Mouse (Mus musculus) thymus, postnatal 25 days (tissue): ENCODE results near the gene Olfr56.
"Not testable (repeated sequence)": the region's sequence is repeated elsewhere in the genome, so short reads cannot be mapped to it uniquely, and the experiment has no call there.

ENCODE experiments used
- DNase-seq: peaks from one replicate; pipeline ENCODE4 v3.0.0; 2022

Olfr56 gene

GRCm38 (mm10) chr11:48978240-48978939 is at the start of gene Olfr56:
Gene Olfr56, plus strand, starts transcription at chr11:48978889.
- not testable (repeated sequence) for DNase-seq

- DNase-seq, result not testable (repeated sequence)
Observed at GRCm38 (mm10) chr11:48933422-48933821, 45.3 kb upstream of the Olfr56 start.

GRCm38 (mm10) chr11:48933923-48934322 is 44.8 kb upstream of the Olfr56 start:
- DNase-seq, result not testable (repeated sequence)

GRCm38 (mm10) chr11:48935291-48935690 is 43.4 kb upstream of the Olfr56 start:
- not testable (repeated sequence) for DNase-seq

GRCm38 (mm10) chr11:48939286-48939685 is 39.4 kb upstream of the Olfr56 start:
- not testable (repeated sequence) for DNase-seq

GRCm38 (mm10) chr11:48946090-48946489 is 32.6 kb upstream of the Olfr56 start, which contains the start of gene Psme2b:
Gene Psme2b, minus strand, starts transcription at chr11:48946190.
- DNase-seq, result not testable (repeated sequence)

- not testable (repeated sequence) for DNase-seq
Observed at GRCm38 (mm10) chr11:48974686-48975085, 4.0 kb upstream of the Olfr56 start.

- DNase-seq, result not testable (repeated sequence)
Observed at GRCm38 (mm10) chr11:48979251-48979650, 562 bp downstream of the Olfr56 start, which contains the start of gene 9930111J21Rik1. Gene 9930111J21Rik1, minus strand, starts transcription at chr11:48979398.

GRCm38 (mm10) chr11:48980052-48980451 is 1.4 kb downstream of the Olfr56 start:
- DNase-seq, result not testable (repeated sequence)

GRCm38 (mm10) chr11:48982848-48983247 is 4.2 kb downstream of the Olfr56 start:
- not testable (repeated sequence) for DNase-seq

- DNase-seq, result peak; percentile 22
Observed at GRCm38 (mm10) chr11:48988219-48988618, 9.5 kb downstream of the Olfr56 start.

- DNase-seq, result not testable (repeated sequence)
Observed at GRCm38 (mm10) chr11:48989981-48990380, 11.3 kb downstream of the Olfr56 start.

GRCm38 (mm10) chr11:48991740-48992520 is 13.2 kb downstream of the Olfr56 start, which contains the start of gene Gm12185:
Gene Gm12185, minus strand, starts transcription at chr11:48992226.
- peak; percentile 32 for DNase-seq

- not testable (repeated sequence) for DNase-seq
Observed at GRCm38 (mm10) chr11:48993296-48993695, 14.6 kb downstream of the Olfr56 start.

- not testable (repeated sequence) for DNase-seq
Observed at GRCm38 (mm10) chr11:48994018-48994417, 15.3 kb downstream of the Olfr56 start, which contains the start of gene Tgtp1. Gene Tgtp1, minus strand, starts transcription at chr11:48994172.

- DNase-seq, result not testable (repeated sequence)
Observed at GRCm38 (mm10) chr11:49000411-49000810, 21.7 kb downstream of the Olfr56 start.

GRCm38 (mm10) chr11:49006317-49006716 is 27.6 kb downstream of the Olfr56 start:
- DNase-seq, result not testable (repeated sequence)

- not testable (repeated sequence) for DNase-seq
Observed at GRCm38 (mm10) chr11:49006785-49007184, 28.1 kb downstream of the Olfr56 start.

GRCm38 (mm10) chr11:49012074-49012473 is 33.4 kb downstream of the Olfr56 start:
- DNase-seq, result not testable (repeated sequence)

- not testable (repeated sequence) for DNase-seq
Observed at GRCm38 (mm10) chr11:49050064-49050463, 71.4 kb downstream of the Olfr56 start.

GRCm38 (mm10) chr11:49051093-49051891 is 72.6 kb downstream of the Olfr56 start, which contains the start of gene 9930111J21Rik2:
Gene 9930111J21Rik2, minus strand, starts transcription at chr11:49051242.
- DNase-seq, result not testable (repeated sequence)

GRCm38 (mm10) chr11:49051894-49052293 is 73.2 kb downstream of the Olfr56 start:
- DNase-seq, result not testable (repeated sequence)
